Mouse (Mus musculus) retina, postnatal 1 day (tissue): ENCODE data around the gene Traf5.

Experiments
- DNase-seq: peaks from one replicate; pipeline ENCODE4 v3.0.0-alpha.2; 2012

Gene Traf5

GRCm38 (mm10) chr1:191963948-191964772 is 128.2 kb downstream of the Traf5 start:
- DNase-seq: peak; percentile 78

GRCm38 (mm10) chr1:191963413-191963812 is 128.9 kb downstream of the Traf5 start:
- DNase-seq: no peak

DNA sequence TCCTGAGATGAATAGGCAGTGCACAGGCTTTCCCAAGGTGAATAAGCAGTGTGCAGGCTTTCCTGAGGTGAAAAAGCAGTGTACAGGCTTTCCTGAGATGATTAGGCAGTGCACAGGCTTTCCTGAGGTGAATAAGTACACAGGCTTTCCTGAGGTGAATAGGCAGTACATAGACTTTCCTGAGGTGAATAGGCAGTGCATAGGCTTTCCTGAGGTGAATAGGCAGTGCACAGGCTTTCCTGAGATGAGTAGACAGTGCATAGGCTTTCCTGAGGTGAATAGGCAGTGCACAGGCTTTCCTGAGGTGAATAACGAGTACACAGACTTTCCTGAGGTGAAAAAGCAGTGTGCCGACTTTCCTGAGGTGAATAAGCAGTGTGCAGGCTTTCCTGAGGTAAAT is 131.4 kb downstream of the Traf5 start:
- DNase-seq: no peak

- DNase-seq: no peak
These were observed 135.0 kb downstream of the Traf5 start for GRCm38 (mm10) chr1:191957321-191957720.

DNA sequence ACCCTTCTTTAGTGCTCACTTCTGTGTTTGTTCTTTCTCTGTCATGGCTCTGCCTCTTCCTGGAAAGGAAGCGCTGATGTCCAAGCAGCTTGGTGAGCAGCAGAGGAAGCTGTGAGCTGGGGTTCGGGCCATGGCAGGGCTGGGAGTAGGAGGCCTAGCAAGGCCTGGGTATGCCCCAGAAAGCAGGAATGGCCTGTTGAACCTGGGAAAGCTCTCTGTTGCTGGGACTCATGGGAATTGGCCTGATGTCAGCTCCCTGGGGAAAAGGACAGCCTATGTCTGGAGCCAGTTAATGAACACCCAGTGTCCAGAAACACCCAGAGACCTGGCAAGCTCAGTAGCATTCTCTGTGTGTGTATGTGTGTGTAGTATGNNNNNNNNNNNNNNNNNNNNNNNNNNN is 135.5 kb downstream of the Traf5 start:
- DNase-seq: no peak

DNA sequence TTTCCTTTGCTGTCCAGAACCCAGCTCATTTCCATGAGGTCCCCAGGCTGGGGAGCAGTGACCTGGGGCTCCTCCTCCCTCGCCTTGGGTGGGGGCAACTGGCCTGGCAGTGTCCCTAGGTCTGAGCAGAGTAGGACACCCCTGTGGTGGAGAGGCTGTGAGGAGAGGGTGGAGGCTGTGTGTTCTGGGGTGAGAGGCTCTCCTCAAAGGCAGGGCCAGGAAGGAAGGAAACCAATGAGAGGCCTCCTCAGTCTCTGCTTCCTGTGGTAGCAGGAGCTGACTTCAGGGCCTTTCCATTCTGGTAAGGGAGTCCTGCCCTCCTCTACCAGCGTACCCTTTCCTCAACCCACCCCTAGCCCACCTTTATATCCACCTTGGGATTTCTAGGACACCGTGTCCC is 136.1 kb downstream of the Traf5 start:
- DNase-seq: no peak

GRCm38 (mm10) chr1:191955101-191955500 is 137.3 kb downstream of the Traf5 start:
- DNase-seq: no peak

- DNase-seq: no peak
These were observed 139.5 kb downstream of the Traf5 start for GRCm38 (mm10) chr1:191952733-191953335.

DNA sequence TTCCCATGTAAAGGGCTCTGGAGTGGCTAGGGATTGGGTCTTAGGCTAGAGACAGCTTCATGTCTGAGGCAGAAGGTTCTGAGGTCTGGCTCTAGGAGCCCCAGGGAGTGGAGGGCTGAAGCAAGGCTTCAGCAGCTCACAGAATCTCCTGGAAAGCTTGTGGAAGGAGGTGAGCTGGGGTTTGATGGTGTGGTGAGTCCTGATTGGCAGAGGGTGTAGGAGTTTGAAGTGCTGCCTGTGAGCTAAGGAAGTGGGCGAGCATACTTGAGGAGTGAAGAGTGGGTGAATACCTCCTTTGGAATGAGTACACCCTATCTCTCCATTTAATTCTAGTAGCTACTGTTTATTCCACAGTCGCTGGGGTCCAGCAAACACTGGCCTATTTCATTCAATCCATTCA is 141.7 kb downstream of the Traf5 start:
- no peak for DNase-seq

- no peak for DNase-seq
These were observed 143.8 kb downstream of the Traf5 start for GRCm38 (mm10) chr1:191948600-191948999.

DNA sequence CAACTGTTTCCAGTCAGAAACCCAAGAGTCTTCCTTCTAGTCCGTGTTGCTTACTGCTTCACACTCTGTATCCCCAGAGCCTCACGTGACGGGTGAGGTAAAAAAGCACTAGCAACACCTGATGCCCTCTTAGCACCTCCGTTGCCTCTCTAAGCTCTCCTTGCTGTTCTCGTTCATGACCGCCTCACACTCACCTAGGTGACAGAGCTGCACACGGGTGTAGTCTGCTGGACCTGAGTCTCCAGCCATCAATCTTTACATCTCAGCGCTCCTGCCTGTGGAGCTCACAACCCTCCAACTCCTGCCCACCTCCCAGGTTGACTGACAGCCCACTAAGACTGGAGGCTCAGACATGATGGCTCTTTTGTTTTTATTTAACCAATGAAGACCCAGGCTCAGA is 144.6 kb downstream of the Traf5 start:
- no peak for DNase-seq
